Mouse (Mus musculus) erythroblast, embryonic 14.5 days (primary cell): ENCODE measurements around the gene Them7. TPM values are rescaled to one million over a fixed set of nuclear protein-coding genes. Genes with fewer than 3 reads are reported as not detected.

Source experiments
- H3K27me3 ChIP-seq: 2 replicates; pipeline ENCODE4 v1.6.1; 2012; ENCODE audit warnings: inconsistent platforms; ENCODE audit not compliant: control insufficient read depth
- H3K36me3 ChIP-seq: 2 replicates; pipeline ENCODE4 v1.6.1; 2012; ENCODE audit warnings: mild to moderate bottlenecking, inconsistent platforms; ENCODE audit not compliant: control insufficient read depth
- H3K4me1 ChIP-seq: 2 replicates; pipeline ENCODE4 v1.6.1; 2012; ENCODE audit warnings: inconsistent platforms; ENCODE audit not compliant: control insufficient read depth
- H3K4me3 ChIP-seq: replicated peaks from 2 replicates; pipeline ENCODE3; 2012; ENCODE audit warnings: moderate library complexity, mild to moderate bottlenecking, inconsistent platforms
- H3K9me3 ChIP-seq: 2 replicates; pipeline ENCODE4 v1.6.1; 2012; ENCODE audit warnings: low read length, inconsistent platforms, mixed read lengths; ENCODE audit not compliant: control insufficient read depth
- GATA1 ChIP-seq: IDR thresholded peaks from 2 replicates; pipeline ENCODE4 v1.6.1; 2012; ENCODE audit warnings: low read length, inconsistent platforms, mixed read lengths
- TAL1 ChIP-seq: IDR thresholded peaks from 3 replicates; pipeline ENCODE4 v1.6.1; 2012; ENCODE audit warnings: low read length, inconsistent platforms, mixed read lengths
- polyA plus RNA-seq: library from polyadenylated mRNA; stranded (reverse); fragments of >175 nt; gene quantifications from 2 replicates; pipeline ENCODE4 v1.2.3, GENCODE M21; 2012

Gene Them7
- polyA plus RNA-seq, 1 experiment, result not detected

DNA sequence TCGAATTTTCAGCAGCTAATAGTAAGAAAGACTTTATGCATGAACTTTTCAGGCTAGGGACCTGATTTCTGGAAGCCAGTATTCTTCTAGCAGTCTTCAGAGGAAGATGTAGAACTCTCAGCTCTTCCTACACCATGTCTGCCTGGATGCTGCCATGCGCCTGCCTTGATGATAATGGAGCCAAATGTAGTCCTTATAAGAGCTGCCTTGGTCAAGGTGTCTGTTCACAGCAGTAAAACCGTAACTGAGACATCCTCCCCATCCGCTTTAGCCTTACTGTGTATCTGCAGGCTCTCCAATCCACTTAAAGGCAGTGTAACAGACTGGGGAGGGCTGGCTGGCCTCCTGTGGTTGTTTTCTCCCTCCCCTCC, 167.3 kb downstream of the Them7 start:
- peaks cover 12% of the 10 kb centered on the region for H3K4me1 ChIP-seq
- TF ChIP-seq GATA1 (no peak), TAL1 (no peak)
- no peaks in the 10 kb centered on the region for H3K27me3 ChIP-seq
- H3K36me3 ChIP-seq, result peaks cover 60% of the 10 kb centered on the region
- no peak overlapping the region for H3K4me3 ChIP-seq
- H3K9me3 ChIP-seq, result no peaks in the 10 kb centered on the region

- no peaks in the 10 kb centered on the region for H3K27me3 ChIP-seq
- H3K36me3 ChIP-seq, result peaks cover 53% of the 10 kb centered on the region
- no peaks in the 10 kb centered on the region for H3K9me3 ChIP-seq
- no peak overlapping the region for H3K4me3 ChIP-seq
- TF ChIP-seq GATA1 (no peak), TAL1 (no peak)
- peaks cover 22% of the 10 kb centered on the region for H3K4me1 ChIP-seq
These were observed 168.4 kb downstream of the Them7 start for GRCm38 (mm10) chr2:105392514-105392913.

GRCm38 (mm10) chr2:105394375-105394774, 170.3 kb downstream of the Them7 start:
- TF ChIP-seq GATA1 (no peak), TAL1 (no peak)
- Histone ChIP-seq H3K36me3 (peaks cover 39% of the 10 kb centered on the region), H3K9me3 (no peaks in the 10 kb centered on the region), H3K27me3 (no peaks in the 10 kb centered on the region; the same call in 1 of the 2 replicates), H3K4me1 (peaks cover 39% of the 10 kb centered on the region), H3K4me3 (no peak overlapping the region)

DNA sequence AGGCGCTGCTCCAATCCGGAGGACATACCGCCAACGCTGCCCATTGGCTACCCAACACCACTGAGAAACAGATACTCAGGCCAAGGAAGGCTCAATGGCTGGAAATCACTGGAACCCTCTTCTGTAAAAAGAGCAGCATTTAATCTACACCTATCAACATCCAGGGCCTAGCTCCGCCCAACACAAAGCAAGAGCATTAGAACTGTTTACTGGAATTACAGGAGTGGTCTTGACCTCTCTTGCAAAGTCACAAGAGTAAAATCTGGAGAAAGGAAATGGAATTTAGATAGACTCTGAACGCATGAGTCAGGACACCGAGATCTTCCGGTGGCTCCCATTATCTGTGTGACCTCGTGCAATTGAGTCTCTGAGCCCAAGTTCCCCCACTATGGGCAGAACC, 171.9 kb downstream of the Them7 start:
- peaks cover 50% of the 10 kb centered on the region for H3K4me1 ChIP-seq
- H3K4me3 ChIP-seq, result no peak overlapping the region

GRCm38 (mm10) chr2:105397446-105398211, 173.5 kb downstream of the Them7 start:
- TF ChIP-seq TAL1, result no peak
- TF ChIP-seq GATA1, result no peak
- peaks cover 2% of the 10 kb centered on the region; the same call in 1 of the 2 replicates for H3K9me3 ChIP-seq

More for the DNA sequence above, 171.9 kb downstream of the Them7 start:
- Histone ChIP-seq H3K27me3 (peaks cover 5% of the 10 kb centered on the region), H3K9me3 (peaks cover 2% of the 10 kb centered on the region; the same call in 1 of the 2 replicates), H3K36me3 (peaks cover 28% of the 10 kb centered on the region)
- TF ChIP-seq TAL1, result no peak
- TF ChIP-seq GATA1, result no peak

DNA sequence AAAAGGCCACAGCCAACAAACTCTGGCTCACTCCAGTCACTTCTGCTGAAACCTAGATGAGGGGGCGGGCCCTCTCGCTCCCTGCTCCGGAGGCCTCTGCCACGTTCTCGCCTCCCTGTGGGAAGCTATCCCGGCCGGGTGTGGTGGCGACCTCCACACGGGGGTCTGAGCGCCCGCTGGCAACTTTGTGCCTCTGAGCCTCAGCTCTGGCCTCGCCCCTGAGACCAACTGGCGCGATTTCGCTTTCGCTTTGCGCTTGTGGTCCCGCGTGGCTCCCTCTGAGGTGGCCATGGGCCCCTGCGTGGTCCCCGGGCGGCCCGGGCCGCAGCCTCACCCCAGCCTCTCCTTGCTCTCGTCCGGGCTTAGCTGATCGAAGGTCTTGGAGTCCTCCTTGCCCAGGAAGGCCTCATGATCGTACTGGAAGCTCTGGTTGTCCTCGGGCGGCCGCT, 174.5 kb downstream of the Them7 start:
- H3K4me3 ChIP-seq, result peak overlapping the region; percentile 77
- H3K4me1 ChIP-seq, result peaks cover 51% of the 10 kb centered on the region
- peaks cover 2% of the 10 kb centered on the region; the same call in 1 of the 2 replicates for H3K9me3 ChIP-seq
- H3K36me3 ChIP-seq, result peaks cover 12% of the 10 kb centered on the region
- H3K27me3 ChIP-seq, result peaks cover 15% of the 10 kb centered on the region
- TF ChIP-seq GATA1, result no peak
- TF ChIP-seq TAL1, result no peak

More at GRCm38 (mm10) chr2:105397446-105398211, 173.5 kb downstream of the Them7 start:
- H3K4me3 ChIP-seq, result peak overlapping the region; percentile 77
- H3K36me3 ChIP-seq, result peaks cover 18% of the 10 kb centered on the region
- peaks cover 51% of the 10 kb centered on the region for H3K4me1 ChIP-seq
- H3K27me3 ChIP-seq, result peaks cover 15% of the 10 kb centered on the region

DNA sequence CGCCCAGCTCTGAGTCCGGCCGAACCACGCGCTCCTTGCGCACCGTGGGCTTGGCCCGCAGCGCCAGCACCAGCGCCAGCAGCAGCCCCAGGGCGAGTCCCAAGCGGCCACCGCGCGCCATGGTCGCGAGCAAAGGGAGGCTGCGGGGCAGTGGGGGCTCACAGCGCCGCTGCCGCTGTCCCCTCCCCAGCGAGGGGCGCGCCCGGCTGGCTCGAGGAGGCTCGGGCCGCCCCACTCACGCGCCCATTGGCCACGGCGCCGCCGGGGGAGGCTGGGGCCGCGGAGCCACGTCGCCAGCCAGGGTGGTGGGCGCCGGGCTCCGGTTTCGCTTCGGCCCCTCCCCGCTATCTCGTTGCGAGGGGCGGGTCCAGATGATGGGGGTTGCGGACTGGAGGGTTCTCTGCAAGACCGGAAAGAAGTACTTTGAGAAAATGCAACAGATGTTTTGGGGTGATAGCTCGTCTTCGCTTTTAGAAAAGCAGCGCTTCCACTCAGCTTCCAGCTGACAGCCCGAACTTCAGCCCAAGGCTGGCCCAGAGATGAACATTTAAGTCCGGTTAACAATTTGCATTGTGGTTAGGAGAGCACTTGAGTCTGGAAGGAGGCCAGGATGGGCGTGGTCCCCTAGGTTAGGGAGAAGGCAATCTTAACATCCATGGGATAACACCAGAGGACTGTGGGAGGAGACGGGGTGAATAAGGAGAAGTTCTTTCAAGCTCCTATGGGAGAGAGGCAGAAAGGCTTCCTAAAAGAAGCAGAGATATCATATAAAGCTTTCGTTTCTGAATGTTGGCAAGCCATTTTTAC, 175.2 kb downstream of the Them7 start, which contains the start of gene Rcn1:
Gene Rcn1, minus strand, starts transcription at position 235 of the 807 bp plus-strand sequence.
- Histone ChIP-seq H3K4me3 (peak within 1 kb of the TSS; percentile 77), H3K27me3 (peaks cover 15% of the 10 kb centered on the region), H3K9me3 (peaks cover 2% of the 10 kb centered on the region; the same call in 1 of the 2 replicates), H3K36me3 (peaks cover 6% of the 10 kb centered on the region), H3K4me1 (peaks cover 51% of the 10 kb centered on the region)
- TF ChIP-seq TAL1 (no peak), GATA1 (no peak)

- Histone ChIP-seq H3K9me3 (peaks cover 2% of the 10 kb centered on the region; the same call in 1 of the 2 replicates), H3K4me1 (peaks cover 51% of the 10 kb centered on the region), H3K27me3 (peaks cover 19% of the 10 kb centered on the region), H3K4me3 (no peak overlapping the region), H3K36me3 (no peaks in the 10 kb centered on the region)
- no peak for TF ChIP-seq GATA1
- TF ChIP-seq TAL1, result no peak
These were observed 176.4 kb downstream of the Them7 start for GRCm38 (mm10) chr2:105400558-105400957.

DNA sequence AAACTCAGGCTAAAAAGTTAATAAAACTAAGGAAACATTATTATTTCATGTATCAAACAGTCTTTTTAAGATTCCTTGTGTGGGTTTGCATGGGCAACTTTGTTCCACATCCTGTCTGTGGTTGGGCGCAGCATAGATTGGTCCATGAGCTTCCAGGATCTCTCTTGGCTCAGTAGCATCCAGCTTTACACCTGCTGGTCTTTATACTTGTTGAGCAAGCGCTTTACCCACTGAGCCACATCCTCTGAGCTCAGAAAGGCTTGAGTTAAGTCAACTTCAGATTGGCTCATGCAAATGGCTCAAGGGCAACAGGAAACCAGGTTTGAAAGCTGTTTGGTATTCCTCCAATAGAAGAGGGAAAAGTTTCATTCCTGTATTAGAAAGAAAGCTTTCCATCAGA, 178.1 kb downstream of the Them7 start:
- TF ChIP-seq TAL1, result no peak
- TF ChIP-seq GATA1, result no peak
- Histone ChIP-seq H3K27me3 (peaks cover 23% of the 10 kb centered on the region), H3K36me3 (no peaks in the 10 kb centered on the region), H3K4me3 (no peak overlapping the region), H3K4me1 (peaks cover 38% of the 10 kb centered on the region), H3K9me3 (peaks cover 2% of the 10 kb centered on the region; the same call in 1 of the 2 replicates)
